8 mouse cellular contexts compared by ENCODE assay signal in genomic region chr19:9992011-9992958, GRCm38 (mm10). TPM values are rescaled to one million over a fixed set of nuclear protein-coding genes. Genes with fewer than 3 reads are reported as not detected.
DNase-seq lines count a peak whose midpoint lies in the region; ATAC-seq and TF ChIP-seq lines count a peak whose summit lies in the region.

No protein-coding gene starts in this region.

- no peaks in the 10 kb centered on the region for H3K27me3 ChIP-seq in kidney, postnatal 0 days (ENCODE audit: insufficient read depth, low read length)
- H3K27me3 ChIP-seq in embryonic facial prominence, embryonic 15.5 days = no peaks in the 10 kb centered on the region
- H3K27me3 ChIP-seq in intestine, embryonic 15.5 days (replicated peaks) = no peaks in the 10 kb centered on the region
- 0 out of 2 replicates have a peak, but pooled peaks cover 3% of the 10 kb centered on the region for H3K27me3 ChIP-seq in neural tube, embryonic 12.5 days (replicated peaks)

- TF ChIP-seq CTCF in kidney, postnatal 0 days (IDR thresholded peaks at IDR 0.05; ENCODE audit: low read depth) = no peak

- no peak for DNase-seq in kidney, postnatal 0 days (ENCODE audit: low spot score)
- DNase-seq in kidney, adult 11 months = no peak
- no peak for DNase-seq in adrenal gland, adult 18-20 months (ENCODE audit: low spot score in 2 of 2)
- DNase-seq in retina, postnatal 1 day = no peak
- no peak for DNase-seq in spleen, adult 12 weeks (ENCODE audit: low spot score)

- 0 out of 2 replicates have a peak overlapping the region, but pooled peaks have one; percentile 0 for H3K9ac ChIP-seq in kidney, postnatal 0 days (ENCODE audit: low read depth, low read length)
- H3K9ac ChIP-seq in embryonic facial prominence, embryonic 15.5 days = peak overlapping the region; percentile 12; the same call in 1 of the 2 replicates
- H3K9ac ChIP-seq in intestine, embryonic 15.5 days = no peak overlapping the region
- H3K9ac ChIP-seq in neural tube, embryonic 12.5 days = 0 out of 2 replicates have a peak overlapping the region, but pooled peaks have one; percentile 5

- H3K36me3 ChIP-seq in kidney, postnatal 0 days (ENCODE audit: insufficient read depth, low read length) = no peaks in the 10 kb centered on the region
- no peaks in the 10 kb centered on the region for H3K36me3 ChIP-seq in embryonic facial prominence, embryonic 15.5 days
- no peaks in the 10 kb centered on the region for H3K36me3 ChIP-seq in intestine, embryonic 15.5 days
- H3K36me3 ChIP-seq in neural tube, embryonic 12.5 days = no peaks in the 10 kb centered on the region

- H3K4me3 ChIP-seq in kidney, postnatal 0 days (replicated peaks; ENCODE audit: low read depth, low read length) = peak overlapping the region; percentile 24; the same call in 1 of the 2 replicates
- H3K4me3 ChIP-seq in embryonic facial prominence, embryonic 15.5 days (replicated peaks) = peak overlapping the region; percentile 37
- peak overlapping the region; percentile 10; the same call in 1 of the 2 replicates for H3K4me3 ChIP-seq in intestine, embryonic 15.5 days (replicated peaks)
- H3K4me3 ChIP-seq in neural tube, embryonic 12.5 days = peak overlapping the region; percentile 3; the same call in 1 of the 2 replicates

- H3K9me3 ChIP-seq in kidney, postnatal 0 days (replicated peaks; ENCODE audit: low read length) = no peaks in the 10 kb centered on the region
- no peaks in the 10 kb centered on the region for H3K9me3 ChIP-seq in embryonic facial prominence, embryonic 15.5 days (replicated peaks)
- H3K9me3 ChIP-seq in intestine, embryonic 15.5 days = no peaks in the 10 kb centered on the region
- no peaks in the 10 kb centered on the region for H3K9me3 ChIP-seq in neural tube, embryonic 12.5 days

- peak; percentile 35 for ATAC-seq in kidney, postnatal 0 days (replicated peaks; ENCODE audit: low FRiP score, low read depth)
- 0 out of 2 replicates have a peak, but pooled peaks have one; percentile 3 for ATAC-seq in embryonic facial prominence, embryonic 15.5 days (ENCODE audit: insufficient number of reproducible peaks, low FRiP score, low TSS enrichment, low read depth)
- peak; percentile 39 for ATAC-seq in intestine, embryonic 15.5 days
- ATAC-seq in neural tube, embryonic 12.5 days (ENCODE audit: low FRiP score, low read depth) = peak; percentile 51

- 45% methylated on average over 26 of the region's 26 CpGs for WGBS in kidney, postnatal 0 days
- WGBS in embryonic facial prominence, embryonic 15.5 days = 51% methylated on average over 26 of the region's 26 CpGs
- 49% methylated on average over 26 of the region's 26 CpGs for WGBS in intestine, embryonic 15.5 days
- 45% methylated on average over 26 of the region's 26 CpGs for WGBS in neural tube, embryonic 12.5 days

- peak overlapping the region; percentile 46 for H3K4me2 ChIP-seq in kidney, postnatal 0 days (ENCODE audit: low read length)
- H3K4me2 ChIP-seq in embryonic facial prominence, embryonic 15.5 days (replicated peaks) = peak overlapping the region; percentile 51
- H3K4me2 ChIP-seq in intestine, embryonic 15.5 days (replicated peaks) = peak overlapping the region; percentile 52
- H3K4me2 ChIP-seq in neural tube, embryonic 12.5 days (replicated peaks) = peak overlapping the region; percentile 53

- no peak overlapping the region for H3K27ac ChIP-seq in kidney, postnatal 0 days
- no peak overlapping the region for H3K27ac ChIP-seq in embryonic facial prominence, embryonic 15.5 days (replicated peaks)
- no peak overlapping the region for H3K27ac ChIP-seq in intestine, embryonic 15.5 days
- no peak overlapping the region for H3K27ac ChIP-seq in neural tube, embryonic 12.5 days

- no peaks in the 10 kb centered on the region for H3K4me1 ChIP-seq in kidney, postnatal 0 days (replicated peaks; ENCODE audit: insufficient read depth, low read length)
- peaks cover 15% of the 10 kb centered on the region for H3K4me1 ChIP-seq in embryonic facial prominence, embryonic 15.5 days
- 0 out of 2 replicates have a peak, but pooled peaks cover 5% of the 10 kb centered on the region for H3K4me1 ChIP-seq in intestine, embryonic 15.5 days (replicated peaks)
- peaks cover 2% of the 10 kb centered on the region; the same call in 1 of the 2 replicates for H3K4me1 ChIP-seq in neural tube, embryonic 12.5 days

RNA-seq across cellular contexts. Expression of gene Best1, which starts 9.1 kb away (rescaled TPM):
- polyA plus RNA-seq in kidney, postnatal 0 days (2015; fragmentation: Nextera tagmentation; extraction: Ambion mirVana) = 1.8 and 3.3 TPM in 2 replicates
- 1.2 and 1.9 TPM in 2 replicates for polyA plus RNA-seq in embryonic facial prominence, embryonic 15.5 days (2015; fragmentation: Nextera tagmentation; extraction: Ambion mirVana)
- polyA plus RNA-seq in intestine, embryonic 15.5 days (2015; fragmentation: Nextera tagmentation; extraction: Ambion mirVana) = 0.50 and 0.58 TPM in 2 replicates
- 1.0 and 1.9 TPM in 2 replicates for polyA plus RNA-seq in neural tube, embryonic 12.5 days (2016; fragmentation: Nextera tagmentation; extraction: Ambion mirVana)
- under 1 TPM; 0.22 to 0.30 TPM for total RNA-seq in adrenal gland, adult 18-20 months (2021)

RNA-seq across cellular contexts. Expression of gene Rab3il1, which starts 9.2 kb away (rescaled TPM):
- 30.6 and 31.5 TPM in 2 replicates for polyA plus RNA-seq in kidney, postnatal 0 days (2015; fragmentation: Nextera tagmentation; extraction: Ambion mirVana)
- polyA plus RNA-seq in embryonic facial prominence, embryonic 15.5 days (2015; fragmentation: Nextera tagmentation; extraction: Ambion mirVana) = 45.8 and 46.1 TPM in 2 replicates
- polyA plus RNA-seq in intestine, embryonic 15.5 days (2015; fragmentation: Nextera tagmentation; extraction: Ambion mirVana) = 34.7 and 35.0 TPM in 2 replicates
- 26.3 and 29.6 TPM in 2 replicates for polyA plus RNA-seq in neural tube, embryonic 12.5 days (2016; fragmentation: Nextera tagmentation; extraction: Ambion mirVana)
- 1 to 10 TPM; 3.6 to 5.9 TPM for total RNA-seq in adrenal gland, adult 18-20 months (2021)

RNA-seq across cellular contexts. Expression of gene Fth1, which starts 11.9 kb away (rescaled TPM):
- polyA plus RNA-seq in kidney, postnatal 0 days (2015; fragmentation: Nextera tagmentation; extraction: Ambion mirVana) = 2,883 and 2,906 TPM in 2 replicates
- polyA plus RNA-seq in embryonic facial prominence, embryonic 15.5 days (2015; fragmentation: Nextera tagmentation; extraction: Ambion mirVana) = 1,601 and 1,694 TPM in 2 replicates
- 1,893 and 1,941 TPM in 2 replicates for polyA plus RNA-seq in intestine, embryonic 15.5 days (2015; fragmentation: Nextera tagmentation; extraction: Ambion mirVana)
- polyA plus RNA-seq in neural tube, embryonic 12.5 days (2016; fragmentation: Nextera tagmentation; extraction: Ambion mirVana) = 1,314 and 1,378 TPM in 2 replicates
- 1,000 to 10,000 TPM; 3,118 to 4,182 TPM for total RNA-seq in adrenal gland, adult 18-20 months (2021)

RNA-seq across cellular contexts. Expression of gene Fads3, which starts 49.1 kb away (rescaled TPM):
- polyA plus RNA-seq in kidney, postnatal 0 days (2015; fragmentation: Nextera tagmentation; extraction: Ambion mirVana) = 35.0 and 37.4 TPM in 2 replicates
- 16.4 and 17.3 TPM in 2 replicates for polyA plus RNA-seq in embryonic facial prominence, embryonic 15.5 days (2015; fragmentation: Nextera tagmentation; extraction: Ambion mirVana)
- 15.1 and 16.3 TPM in 2 replicates for polyA plus RNA-seq in intestine, embryonic 15.5 days (2015; fragmentation: Nextera tagmentation; extraction: Ambion mirVana)
- 11.4 and 13.3 TPM in 2 replicates for polyA plus RNA-seq in neural tube, embryonic 12.5 days (2016; fragmentation: Nextera tagmentation; extraction: Ambion mirVana)
- 10 to 100 TPM; 10.3 to 54.2 TPM for total RNA-seq in adrenal gland, adult 18-20 months (2021)
